Mouse (Mus musculus) R1 (cell line): Measurements from ENCODE around the gene Tbc1d4.
"Not testable (repeated sequence)": the region's sequence is repeated elsewhere in the genome, so short reads cannot be mapped to it uniquely, and the experiment has no call there.

Experiments used
- DNase-seq: peaks from one replicate; pipeline ENCODE4 v3.0.0-alpha.2; 2018; ENCODE audit warnings: low read depth, low spot score

Gene Tbc1d4

DNA sequence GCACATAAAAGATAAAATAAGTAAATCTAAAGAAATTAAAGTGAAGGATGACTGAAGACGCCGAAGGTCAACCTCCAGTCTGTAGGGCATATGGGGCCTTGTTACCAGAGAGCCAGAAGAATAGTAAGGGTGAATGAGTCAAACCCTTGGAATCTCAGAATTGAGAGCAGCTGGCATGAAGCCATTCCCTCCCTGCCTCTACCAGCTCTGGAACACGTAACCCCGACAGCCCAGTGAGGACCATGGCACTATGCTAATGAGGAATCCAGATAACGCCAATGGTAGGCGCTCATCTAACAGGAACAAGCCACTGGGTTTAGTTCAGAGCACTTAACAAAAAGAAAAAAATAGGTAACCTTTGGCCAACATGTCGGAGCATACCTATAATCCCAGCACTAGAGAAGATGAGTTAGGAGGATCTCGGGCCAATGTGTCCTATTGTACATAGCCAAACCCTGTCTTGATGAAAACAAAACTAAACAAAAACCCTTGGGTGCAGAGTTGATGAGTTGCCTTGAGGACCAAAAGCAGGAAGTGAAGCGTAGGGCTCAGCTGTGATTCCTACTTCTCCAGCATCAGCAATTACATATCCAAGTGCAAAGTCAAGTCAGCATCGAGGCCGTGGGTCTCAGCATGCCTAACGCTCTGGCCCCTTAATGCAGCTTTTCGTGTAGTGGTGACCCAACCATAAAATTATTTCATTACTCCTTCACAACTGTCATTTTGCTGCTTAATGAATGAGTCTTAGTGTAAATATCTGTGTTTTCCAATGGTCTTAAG, 13.5 kb downstream of the Tbc1d4 start:
- no peak for DNase-seq

DNA sequence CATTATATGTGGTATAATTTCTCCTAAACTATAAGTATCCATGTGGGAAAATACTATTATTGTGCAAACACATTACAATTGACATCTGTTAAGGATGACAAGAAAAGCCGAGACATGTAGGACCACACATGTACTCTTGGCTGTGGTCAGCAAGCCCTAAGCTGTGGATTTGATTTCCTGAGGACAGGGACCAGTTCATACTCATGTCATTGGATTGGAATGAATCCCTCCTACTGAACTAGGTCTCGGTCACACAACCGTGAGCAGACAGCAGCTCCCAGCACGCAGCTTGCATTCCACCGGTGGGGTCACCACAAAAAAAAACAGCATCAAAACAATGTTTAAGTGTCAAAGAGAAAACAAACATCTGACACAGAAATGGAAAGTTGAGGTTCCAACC, 15.0 kb downstream of the Tbc1d4 start:
- DNase-seq, result no peak

DNA sequence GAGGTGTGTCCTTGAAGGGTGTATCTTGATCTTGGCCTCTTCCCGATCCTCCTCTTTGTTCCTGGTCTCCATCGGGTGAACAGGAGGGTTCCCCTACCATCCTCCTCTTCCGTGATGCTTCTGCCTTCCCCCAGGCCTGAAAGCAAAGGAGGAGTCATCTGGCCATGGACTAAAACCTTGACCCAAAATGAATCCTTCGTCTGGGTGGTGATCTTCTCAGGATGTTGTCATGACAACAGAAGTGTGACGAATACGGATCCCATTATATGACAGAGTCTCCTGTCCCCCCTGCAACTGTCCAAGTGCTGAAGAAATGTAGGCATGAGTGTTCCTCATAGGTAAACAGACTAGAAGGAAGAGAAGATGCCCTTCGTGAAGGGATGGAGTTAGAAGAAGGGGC, 15.7 kb downstream of the Tbc1d4 start:
- no peak for DNase-seq

DNA sequence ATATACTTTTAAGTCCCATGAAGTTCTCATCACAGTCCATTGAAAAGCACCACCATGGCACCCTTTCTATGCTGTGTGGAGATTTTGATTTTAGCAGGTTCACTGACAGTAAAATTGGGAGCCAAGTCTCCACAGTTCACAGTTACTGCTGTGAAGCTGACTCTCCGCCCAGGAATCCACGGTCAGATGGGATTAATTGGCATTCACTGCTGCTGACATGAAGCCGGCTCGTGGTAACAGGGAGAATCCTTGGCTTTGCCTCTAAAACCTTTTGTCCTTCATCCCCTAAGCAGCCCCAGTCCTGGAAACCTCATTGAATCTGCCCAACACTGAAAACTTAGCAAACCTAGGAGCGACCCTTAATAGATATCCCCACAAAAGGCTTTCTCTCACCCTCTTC, 17.9 kb downstream of the Tbc1d4 start:
- no peak for DNase-seq

DNA sequence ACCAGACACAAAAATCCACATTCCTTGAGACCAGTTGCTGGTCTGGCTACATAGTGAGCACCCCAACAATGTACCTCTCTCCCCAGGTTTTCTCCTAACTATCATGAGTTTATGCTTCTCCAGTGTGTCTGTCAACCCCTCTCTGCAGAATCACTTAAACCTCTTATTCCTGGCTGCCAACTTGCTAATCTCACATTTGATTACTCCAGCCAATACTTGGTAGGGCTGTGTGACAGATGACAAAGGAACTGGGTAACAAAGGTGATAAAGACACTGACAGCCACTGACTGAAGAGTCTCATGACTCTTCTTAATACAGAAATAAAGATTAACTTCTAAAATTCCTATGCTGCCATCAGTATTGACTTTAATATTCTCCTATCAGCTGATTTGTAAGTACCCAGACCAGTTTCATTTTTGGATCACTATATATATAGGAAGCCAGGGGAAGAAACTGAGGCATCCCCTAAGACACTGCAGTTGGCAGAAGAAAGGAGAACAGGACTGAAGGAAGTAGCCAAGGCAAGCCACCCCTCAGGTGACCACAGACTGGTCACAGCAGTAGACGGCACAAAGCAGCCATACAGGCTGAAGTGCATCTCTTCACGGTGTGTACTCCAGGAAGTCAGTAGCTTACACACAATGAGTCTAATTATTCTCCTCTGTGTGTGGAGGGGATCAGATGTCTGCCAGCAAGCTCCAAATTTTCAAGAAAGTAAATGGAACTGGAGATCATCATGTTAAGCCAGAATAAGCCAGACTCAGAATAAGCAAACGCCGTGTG, 20.6 kb downstream of the Tbc1d4 start:
- not testable (repeated sequence) for DNase-seq

DNA sequence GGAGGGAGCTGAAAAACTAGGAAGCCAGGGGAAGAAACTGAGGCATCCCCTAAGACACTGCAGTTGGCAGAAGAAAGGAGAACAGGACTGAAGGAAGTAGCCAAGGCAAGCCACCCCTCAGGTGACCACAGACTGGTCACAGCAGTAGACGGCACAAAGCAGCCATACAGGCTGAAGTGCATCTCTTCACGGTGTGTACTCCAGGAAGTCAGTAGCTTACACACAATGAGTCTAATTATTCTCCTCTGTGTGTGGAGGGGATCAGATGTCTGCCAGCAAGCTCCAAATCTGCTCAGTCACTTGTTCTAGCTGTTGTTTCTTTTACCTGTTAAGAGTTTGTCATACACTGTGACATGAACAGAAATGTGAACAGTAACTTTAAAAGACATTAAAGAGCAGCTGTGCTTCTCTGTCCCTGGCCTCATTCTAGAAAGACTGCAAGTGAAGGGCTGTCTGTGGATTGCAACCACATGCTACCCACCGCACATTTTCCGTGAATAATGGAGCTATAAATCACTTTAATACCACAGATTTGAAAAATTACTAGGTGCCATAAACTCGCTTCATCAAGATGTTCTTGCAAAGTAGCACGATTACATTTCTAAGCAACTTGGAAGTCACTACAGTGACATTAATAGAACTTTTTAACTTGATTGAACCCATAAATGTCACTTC, 21.5 kb downstream of the Tbc1d4 start:
- not testable (repeated sequence) for DNase-seq

DNA sequence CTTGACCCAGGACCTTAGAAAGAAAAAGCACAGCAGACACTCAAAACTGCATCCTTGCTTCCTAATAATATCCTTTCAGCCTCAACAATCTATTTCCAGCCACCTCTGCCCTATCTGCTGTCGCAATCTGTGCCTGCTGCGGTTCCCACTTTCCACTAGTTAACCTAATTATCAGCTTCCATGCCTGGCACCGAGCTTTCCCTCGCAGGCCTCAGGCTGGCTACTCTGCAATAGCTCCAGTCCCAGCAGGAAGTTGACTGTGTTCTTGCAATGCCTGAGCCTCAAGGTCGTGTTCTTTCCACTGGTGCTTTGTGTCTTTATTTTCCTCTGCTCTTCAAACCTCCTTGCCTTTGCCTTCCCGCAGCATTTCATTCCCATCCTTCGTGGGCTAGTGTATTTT, 22.9 kb downstream of the Tbc1d4 start:
- DNase-seq, result no peak

DNA sequence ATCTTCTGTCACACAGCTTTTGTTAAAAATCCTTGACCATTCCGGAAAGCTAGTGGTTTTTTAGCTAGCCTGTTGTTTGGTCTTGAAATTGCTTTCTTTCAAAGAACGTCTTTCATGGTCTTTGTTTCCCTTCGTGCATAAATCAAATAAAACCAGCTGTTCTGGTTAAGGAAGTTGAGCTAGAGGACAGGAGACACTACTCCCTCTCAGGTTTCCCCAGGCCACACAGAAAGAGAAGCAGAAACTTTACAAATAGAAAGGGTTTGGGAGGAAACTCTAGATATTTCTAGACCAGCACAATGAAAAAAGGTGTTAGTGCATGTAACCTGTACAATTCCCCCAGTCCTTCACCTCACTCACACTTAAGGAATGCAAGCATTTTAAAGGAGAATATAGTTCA, 33.3 kb downstream of the Tbc1d4 start:
- no peak for DNase-seq

DNA sequence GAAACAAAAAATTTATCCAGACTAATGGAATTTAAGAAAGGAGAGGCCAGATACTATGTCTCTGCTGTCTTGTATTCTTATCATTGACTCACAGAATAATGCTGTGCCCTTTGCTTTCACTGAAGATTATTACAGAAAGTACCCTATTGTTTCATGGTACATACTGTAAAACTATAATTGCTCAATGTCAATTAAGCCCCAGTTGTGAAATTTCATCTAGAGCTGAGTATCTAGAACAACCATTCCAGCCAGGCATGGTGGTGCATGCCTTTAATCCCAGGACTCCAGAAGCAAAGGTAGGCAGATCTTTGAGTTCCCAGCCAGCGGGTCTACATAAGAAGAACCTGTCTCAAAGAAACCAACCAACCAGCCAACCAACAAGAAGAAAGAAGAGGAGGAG, 34.5 kb downstream of the Tbc1d4 start:
- no peak for DNase-seq

DNA sequence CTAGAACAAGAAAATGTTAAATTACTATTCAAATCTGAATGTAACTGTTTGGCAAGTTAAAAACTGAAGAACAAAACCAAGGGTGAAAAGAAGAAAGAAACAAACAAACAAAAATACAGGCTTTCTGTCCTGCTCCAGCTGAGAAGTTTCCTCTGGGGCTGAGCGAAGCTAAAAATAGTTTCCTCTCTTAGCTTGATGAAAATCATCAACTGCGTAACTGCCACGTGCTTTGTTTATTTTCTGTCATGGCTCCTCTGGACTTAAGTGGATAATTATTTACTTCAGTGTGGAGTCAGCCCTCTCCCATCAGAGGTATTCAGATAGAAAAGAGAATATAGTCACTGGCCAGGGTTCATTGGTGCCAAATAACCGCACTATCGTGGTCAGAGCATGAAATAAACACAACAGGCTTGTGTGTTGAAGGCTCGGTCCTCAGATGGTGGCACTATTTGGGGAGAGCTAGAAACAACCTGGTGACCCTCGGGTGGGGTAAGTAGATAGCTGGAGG, 35.8 kb downstream of the Tbc1d4 start:
- DNase-seq, result no peak

DNA sequence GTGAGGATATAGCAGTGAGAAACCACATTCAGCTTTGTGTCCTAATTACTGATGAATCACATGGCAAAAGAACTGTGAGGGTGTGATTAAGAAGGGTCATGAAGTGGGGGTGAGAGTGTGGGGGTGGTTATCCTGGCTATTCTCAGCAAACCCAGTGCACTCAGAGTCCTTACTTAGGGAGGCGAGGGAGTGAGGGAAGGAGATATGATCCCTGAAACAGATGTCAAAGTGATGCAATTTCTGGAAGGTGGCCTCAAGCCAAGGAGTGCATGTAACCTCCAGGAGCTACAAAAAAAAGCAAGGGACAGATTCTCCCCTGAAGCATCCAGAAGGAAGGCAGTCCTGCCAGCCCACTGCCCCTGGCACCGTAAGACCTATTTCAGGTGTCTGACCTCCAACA, 40.2 kb downstream of the Tbc1d4 start:
- no peak for DNase-seq

DNA sequence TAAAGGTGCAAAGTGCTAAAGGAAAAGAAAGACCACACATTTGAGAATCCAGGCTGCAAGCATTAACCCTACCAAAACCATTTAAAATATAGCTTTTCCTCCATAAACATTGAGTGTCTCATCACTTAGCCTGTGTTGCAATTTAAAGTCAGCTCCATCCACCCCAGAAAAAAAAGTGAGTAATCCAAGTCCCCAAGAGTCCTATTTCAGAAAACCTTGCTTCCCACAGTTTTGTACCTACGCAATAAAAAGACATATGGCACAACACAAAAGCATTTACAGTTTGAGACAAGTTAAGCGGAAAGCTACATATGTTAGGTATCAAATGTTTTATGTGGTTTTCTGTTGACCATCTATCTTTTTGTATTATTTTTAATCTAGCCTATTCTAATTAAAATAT, 42.3 kb downstream of the Tbc1d4 start:
- DNase-seq, result no peak

DNA sequence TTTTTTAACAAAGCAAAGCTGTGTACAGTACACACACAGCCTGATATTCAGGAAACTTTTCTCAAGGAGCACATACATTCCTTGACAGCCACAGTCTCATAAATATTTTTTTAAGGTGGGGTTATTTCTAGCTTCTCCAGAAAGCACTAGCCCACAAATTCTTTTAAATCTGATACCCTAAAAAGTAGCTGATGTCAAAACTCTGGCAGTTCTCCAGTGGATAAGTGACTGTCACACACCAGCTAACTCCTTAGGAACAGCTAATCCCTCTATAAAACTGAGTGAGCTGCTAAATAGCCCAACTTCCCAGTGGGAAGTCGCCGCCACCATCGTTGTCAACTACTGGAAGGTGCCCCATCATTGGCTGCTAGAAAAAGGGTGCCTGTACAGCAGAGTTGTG, 43.3 kb downstream of the Tbc1d4 start:
- no peak for DNase-seq

DNA sequence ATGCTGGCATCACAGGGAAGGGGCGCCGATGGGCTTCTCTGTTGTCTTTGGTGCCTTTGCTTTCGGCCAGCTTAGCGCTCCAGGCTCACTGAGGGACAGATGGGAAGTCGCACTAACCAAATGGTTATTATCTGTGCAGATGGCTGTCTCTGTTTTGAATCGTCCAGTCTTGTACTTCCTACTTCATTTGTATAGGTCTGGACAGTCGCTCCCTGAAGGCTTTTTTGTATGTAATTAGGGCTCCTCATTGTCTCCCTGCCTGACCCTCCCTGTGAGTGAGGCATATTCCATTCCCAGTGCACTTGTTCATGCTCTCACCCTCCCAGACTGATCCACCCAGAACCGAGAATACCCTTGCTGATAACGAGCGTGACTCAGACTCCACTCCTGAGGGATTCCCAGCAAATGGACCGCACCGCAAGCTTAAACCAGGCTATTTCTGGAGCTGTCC, 47.7 kb downstream of the Tbc1d4 start:
- DNase-seq, result no peak

DNA sequence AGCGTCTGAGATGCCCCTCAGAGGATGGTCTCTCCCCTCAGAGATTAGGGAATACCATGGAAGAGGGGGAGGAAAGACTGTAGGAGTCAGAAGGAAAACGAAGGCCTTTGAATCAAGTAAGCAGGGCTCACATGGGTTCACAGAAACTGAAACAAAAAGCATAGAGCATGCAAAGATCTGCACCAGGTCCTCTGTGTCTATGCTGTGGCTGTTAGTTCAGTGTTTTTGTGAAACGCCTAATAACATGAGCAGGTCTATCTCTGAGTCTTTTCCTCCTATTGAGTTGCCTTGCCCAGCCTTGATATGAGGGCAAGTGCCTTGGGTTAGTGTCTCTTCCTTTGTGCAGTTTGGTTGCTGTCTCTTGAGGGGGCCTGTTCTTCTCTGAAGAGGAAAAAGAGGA, 49.5 kb downstream of the Tbc1d4 start:
- DNase-seq, result no peak

DNA sequence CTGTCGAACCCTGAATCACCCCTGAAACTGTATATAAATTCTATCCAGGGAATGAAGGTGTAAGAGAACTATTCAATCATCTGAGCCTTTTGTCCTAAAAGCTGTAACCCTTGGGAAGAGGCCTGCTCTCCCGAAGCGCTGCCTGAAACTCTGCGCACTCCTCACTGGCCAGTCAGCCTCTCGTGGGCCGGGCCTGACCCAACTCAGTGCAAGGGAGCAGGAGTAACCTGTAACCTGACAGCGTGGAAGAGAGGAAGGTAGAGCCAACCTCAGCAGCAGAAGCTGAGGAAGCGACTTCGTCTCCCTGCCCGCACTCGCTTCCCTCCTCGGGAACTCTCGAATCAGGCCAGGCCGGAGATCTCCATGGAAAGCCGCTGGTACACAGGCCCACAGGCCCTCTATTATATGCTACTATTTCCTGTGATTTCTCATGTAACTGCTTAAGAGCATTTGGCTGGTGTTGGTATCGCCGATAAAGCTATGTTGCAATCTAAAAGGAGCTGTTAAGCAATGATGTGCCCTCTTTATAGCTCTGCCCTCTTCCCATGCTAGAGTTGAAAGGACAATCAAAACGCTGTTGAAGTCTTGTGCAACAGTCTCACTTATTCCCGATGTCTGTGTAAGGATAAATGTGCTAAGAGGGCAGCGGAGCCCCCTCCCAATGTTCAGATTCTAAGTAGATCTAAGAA, 60.0 kb downstream of the Tbc1d4 start:
- no peak for DNase-seq

DNA sequence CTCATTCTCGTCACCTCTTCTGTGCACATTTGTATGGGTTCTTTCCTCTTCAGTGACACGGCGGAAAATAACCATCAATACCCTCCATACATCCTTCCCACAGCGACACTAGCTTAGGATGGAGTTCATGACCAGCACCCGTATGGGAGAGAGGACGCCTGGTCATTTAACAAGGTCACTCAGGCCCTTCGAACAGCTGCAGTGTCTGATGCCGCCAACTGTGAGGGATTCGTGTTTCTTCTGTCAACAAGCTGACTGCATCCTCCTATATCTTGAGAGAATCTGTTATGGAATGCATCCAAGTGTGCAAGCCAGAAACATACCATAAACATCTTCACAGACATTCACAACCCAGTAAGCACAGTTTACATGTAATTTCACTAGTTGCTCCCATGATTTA, 67.1 kb downstream of the Tbc1d4 start:
- no peak for DNase-seq

DNA sequence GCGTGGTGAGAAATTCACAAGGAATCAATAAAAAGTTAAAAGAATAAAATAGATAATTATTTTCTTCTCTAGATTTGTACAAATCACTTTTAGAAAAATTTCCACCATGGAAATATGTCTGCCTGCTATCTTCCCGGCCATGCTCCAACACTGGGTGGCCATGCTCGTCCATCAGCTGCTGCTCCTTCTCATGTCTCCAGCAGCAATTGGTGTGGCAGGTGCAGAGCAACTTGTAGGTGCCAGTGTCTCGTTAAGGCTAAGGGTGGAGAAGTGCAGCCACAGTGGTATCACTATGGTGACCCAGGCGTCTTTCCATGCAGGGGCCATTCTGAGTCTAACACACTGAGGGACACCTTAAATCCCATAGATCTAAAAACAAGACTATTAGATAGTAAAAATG, 67.8 kb downstream of the Tbc1d4 start:
- DNase-seq, result no peak

DNA sequence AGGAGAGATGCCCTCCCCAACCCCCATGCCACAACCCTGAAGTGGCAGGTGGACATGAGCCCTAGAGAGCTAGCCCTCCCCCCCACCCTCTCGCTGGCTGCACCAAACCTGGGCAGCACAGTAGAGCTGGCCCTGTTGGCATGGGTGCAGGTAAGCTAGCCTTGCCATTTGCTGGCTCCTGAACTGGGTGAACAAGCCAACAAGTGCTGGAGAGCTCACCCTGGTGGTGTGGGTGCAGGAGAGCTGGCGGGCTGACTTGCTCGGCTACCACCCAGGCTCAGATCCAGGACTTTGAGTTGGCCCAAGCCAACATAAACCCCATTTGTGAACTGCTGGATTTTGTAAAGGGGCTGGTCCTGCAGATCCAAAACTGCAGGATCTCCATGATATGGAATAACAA, 68.5 kb downstream of the Tbc1d4 start:
- no peak for DNase-seq

DNA sequence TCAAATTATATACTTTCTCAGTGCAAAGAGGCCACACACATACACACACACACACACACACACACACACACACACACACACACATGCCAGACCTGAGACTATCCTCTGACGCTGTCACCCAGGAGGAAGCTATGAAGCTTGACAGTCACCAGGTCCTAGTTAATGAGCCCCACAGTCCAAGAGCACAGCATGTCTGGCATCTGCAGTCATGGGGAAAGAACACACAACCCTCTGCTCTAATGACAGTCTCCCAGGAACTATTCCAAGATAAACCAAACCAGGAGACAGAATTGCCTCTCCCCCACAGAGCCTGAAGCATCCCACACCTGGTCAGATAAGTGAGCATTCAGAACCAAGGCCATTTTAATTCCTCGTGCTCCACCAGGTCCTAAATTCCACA, 71.1 kb downstream of the Tbc1d4 start:
- DNase-seq, result no peak

DNA sequence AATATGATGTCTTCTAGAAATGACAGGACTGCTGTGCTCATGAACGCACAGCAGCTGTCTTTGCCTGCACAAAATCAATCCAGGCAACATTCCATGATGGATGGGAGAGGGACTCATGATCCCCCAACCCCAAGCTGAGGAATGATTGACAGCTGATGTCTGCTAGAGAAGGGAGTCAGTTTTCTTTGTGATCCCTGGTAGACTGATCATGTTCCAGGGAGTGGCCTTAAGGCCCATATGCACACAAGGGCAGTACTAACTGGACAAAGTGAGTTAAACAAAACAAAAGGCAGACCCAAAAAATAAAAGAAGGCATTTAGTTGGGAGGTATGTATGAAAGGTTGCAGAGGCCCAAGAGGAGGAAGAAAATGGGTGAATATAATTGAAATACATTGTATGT, 71.6 kb downstream of the Tbc1d4 start:
- no peak for DNase-seq
